Comparison of ENCODE assay signal across 31 mouse cellular contexts in genomic region chr2:82943472-82943871, GRCm38 (mm10). TPM values are rescaled to one million over a fixed set of nuclear protein-coding genes. Genes with fewer than 3 reads are reported as not detected.
A peak's percentile ranks its signal among the peaks of the same experiment; 100 is the strongest.
DNase-seq lines count a peak whose midpoint lies in the region; ATAC-seq and TF ChIP-seq lines count a peak whose summit lies in the region.
"Had no signal": no experiment of that assay in that cellular context is flagged by ENCODE, and none has a peak within 500 bp of the region (broad histone marks: within the 10 kb centered on the region; RNA-seq: fewer than 3 reads in every experiment).

TSS of gene Fsip2 (plus strand) at chr2:82943634.

- no peaks in the 10 kb centered on the region for H3K36me3 ChIP-seq in forebrain, embryonic 11.5 days (ENCODE audit: control insufficient read depth, insufficient read depth, low read length)
- no peaks in the 10 kb centered on the region for H3K36me3 ChIP-seq in forebrain, postnatal 0 days (ENCODE audit: insufficient read depth)
- H3K36me3 ChIP-seq in midbrain, embryonic 14.5 days (ENCODE audit: control insufficient read depth, insufficient read depth, low read length): no peaks in the 10 kb centered on the region
- no peaks in the 10 kb centered on the region for H3K36me3 ChIP-seq in midbrain, embryonic 15.5 days (replicated peaks)
- no peaks in the 10 kb centered on the region for H3K36me3 ChIP-seq in hindbrain, embryonic 13.5 days
- H3K36me3 ChIP-seq: forebrain, embryonic 10.5 days; heart, embryonic 10.5 days; heart, embryonic 13.5 days; hindbrain, embryonic 12.5 days; intestine, embryonic 15.5 days had no signal

- 94% methylated on average over 17 of the region's 17 CpGs for WGBS in forebrain, embryonic 11.5 days
- WGBS in forebrain, postnatal 0 days: 94% methylated on average over 17 of the region's 17 CpGs
- WGBS in midbrain, embryonic 14.5 days: 95% methylated on average over 17 of the region's 17 CpGs
- WGBS in midbrain, embryonic 15.5 days: 94% methylated on average over 17 of the region's 17 CpGs
- 94% methylated on average over 17 of the region's 17 CpGs for WGBS in hindbrain, embryonic 13.5 days

- H3K9me3 ChIP-seq in forebrain, embryonic 11.5 days (ENCODE audit: control insufficient read depth, low read length): no peaks in the 10 kb centered on the region
- H3K9me3 ChIP-seq in forebrain, postnatal 0 days (ENCODE audit: low read length): no peaks in the 10 kb centered on the region
- no peaks in the 10 kb centered on the region for H3K9me3 ChIP-seq in midbrain, embryonic 14.5 days (ENCODE audit: control insufficient read depth, low read length)
- no peaks in the 10 kb centered on the region for H3K9me3 ChIP-seq in midbrain, embryonic 15.5 days
- no peaks in the 10 kb centered on the region for H3K9me3 ChIP-seq in hindbrain, embryonic 13.5 days
- H3K9me3 ChIP-seq: forebrain, embryonic 10.5 days; heart, embryonic 10.5 days; hindbrain, embryonic 12.5 days; intestine, embryonic 15.5 days had no signal

- no peak for TF ChIP-seq CTCF in forebrain, postnatal 0 days (IDR thresholded peaks at IDR 0.05; ENCODE audit: low read depth)

- no peak within 1 kb of the TSS for H3K4me3 ChIP-seq in forebrain, embryonic 11.5 days (ENCODE audit: low read depth, low read length)
- no peak within 1 kb of the TSS for H3K4me3 ChIP-seq in forebrain, postnatal 0 days (ENCODE audit: low read depth, low read length)
- no peak within 1 kb of the TSS for H3K4me3 ChIP-seq in midbrain, embryonic 14.5 days (replicated peaks; ENCODE audit: low read depth, low read length)
- no peak within 1 kb of the TSS for H3K4me3 ChIP-seq in midbrain, embryonic 15.5 days
- no peak within 1 kb of the TSS for H3K4me3 ChIP-seq in hindbrain, embryonic 13.5 days
- H3K4me3 ChIP-seq: forebrain, embryonic 10.5 days; heart, adult 2 months; heart, embryonic 10.5 days; heart, embryonic 13.5 days; hindbrain, embryonic 12.5 days; intestine, embryonic 15.5 days had no signal

- H3K27ac ChIP-seq in forebrain, embryonic 11.5 days (ENCODE audit: low read depth, low read length): no peak within 1 kb of the TSS
- no peak within 1 kb of the TSS for H3K27ac ChIP-seq in forebrain, postnatal 0 days (ENCODE audit: low read depth, low read length)
- no peak within 1 kb of the TSS for H3K27ac ChIP-seq in midbrain, embryonic 14.5 days (replicated peaks; ENCODE audit: low read depth, low read length)
- no peak within 1 kb of the TSS for H3K27ac ChIP-seq in midbrain, embryonic 15.5 days
- H3K27ac ChIP-seq in hindbrain, embryonic 13.5 days: no peak within 1 kb of the TSS
- H3K27ac ChIP-seq: forebrain, embryonic 10.5 days; heart, adult 2 months; heart, embryonic 10.5 days; heart, embryonic 13.5 days; hindbrain, embryonic 12.5 days; intestine, embryonic 15.5 days had no signal

- no peak within 1 kb of the TSS for H3K4me2 ChIP-seq in forebrain, embryonic 11.5 days (ENCODE audit: low read depth, low read length, severe bottlenecking)
- H3K4me2 ChIP-seq in forebrain, postnatal 0 days (ENCODE audit: low read depth): no peak within 1 kb of the TSS
- H3K4me2 ChIP-seq in midbrain, embryonic 14.5 days (ENCODE audit: low read length): no peak within 1 kb of the TSS
- no peak within 1 kb of the TSS for H3K4me2 ChIP-seq in midbrain, embryonic 15.5 days
- no peak within 1 kb of the TSS for H3K4me2 ChIP-seq in hindbrain, embryonic 13.5 days
- H3K4me2 ChIP-seq: heart, embryonic 13.5 days; hindbrain, embryonic 12.5 days; intestine, embryonic 15.5 days had no signal

- 0 out of 2 replicates have a peak, but pooled peaks have one; percentile 29 for ATAC-seq in forebrain, embryonic 11.5 days (replicated peaks; ENCODE audit: low FRiP score)
- ATAC-seq in forebrain, postnatal 0 days: no peak
- ATAC-seq in midbrain, embryonic 14.5 days (ENCODE audit: low FRiP score, low TSS enrichment): peak; percentile 43
- ATAC-seq in midbrain, embryonic 15.5 days (replicated peaks): no peak
- ATAC-seq in hindbrain, embryonic 13.5 days (ENCODE audit: low FRiP score): no peak
- ATAC-seq: forebrain, embryonic 14.5 days; hindbrain, embryonic 16.5 days; intestine, embryonic 15.5 days had no signal

- no peak within 1 kb of the TSS for H3K9ac ChIP-seq in forebrain, embryonic 11.5 days (ENCODE audit: low read length)
- no peak within 1 kb of the TSS for H3K9ac ChIP-seq in forebrain, postnatal 0 days
- no peak within 1 kb of the TSS for H3K9ac ChIP-seq in midbrain, embryonic 14.5 days (replicated peaks; ENCODE audit: low read length)
- no peak within 1 kb of the TSS for H3K9ac ChIP-seq in midbrain, embryonic 15.5 days
- no peak within 1 kb of the TSS for H3K9ac ChIP-seq in hindbrain, embryonic 13.5 days
- H3K9ac ChIP-seq: heart, embryonic 13.5 days; hindbrain, embryonic 12.5 days; intestine, embryonic 15.5 days had no signal

- DNase-seq in forebrain, embryonic 11.5 days (ENCODE audit: low spot score): no peak
- DNase-seq in forebrain, postnatal 0 days: no peak
- no peak for DNase-seq in midbrain, embryonic 14.5 days
- peak; percentile 1 for DNase-seq in ES-CJ7 (ENCODE audit: low read depth, low spot score)
- no peak for DNase-seq in c-Kit-positive CD71-positive TER-119-positive erythroid progenitor cells, embryonic 14.5 days (ENCODE audit: low spot score)
- DNase-seq: adrenal gland, postnatal 10 days; adrenal gland, postnatal 36 days; B cell, adult 2 months; cerebellum, adult 11 months; cerebellum, adult 2 months; cerebellum, adult 9-11 months; gastrocnemius, postnatal 25 days; heart, adult 2 months had no signal

- no peaks in the 10 kb centered on the region for H3K27me3 ChIP-seq in forebrain, embryonic 11.5 days (ENCODE audit: control insufficient read depth, insufficient read depth, low read length)
- no peaks in the 10 kb centered on the region for H3K27me3 ChIP-seq in forebrain, postnatal 0 days (ENCODE audit: insufficient read depth, low read length)
- H3K27me3 ChIP-seq in midbrain, embryonic 14.5 days (ENCODE audit: control insufficient read depth, insufficient read depth, low read length): no peaks in the 10 kb centered on the region
- no peaks in the 10 kb centered on the region for H3K27me3 ChIP-seq in midbrain, embryonic 15.5 days (replicated peaks)
- H3K27me3 ChIP-seq in hindbrain, embryonic 13.5 days: no peaks in the 10 kb centered on the region
- H3K27me3 ChIP-seq: CH12.LX; heart, embryonic 13.5 days; hindbrain, embryonic 12.5 days; intestine, embryonic 15.5 days had no signal

- H3K4me1 ChIP-seq in forebrain, embryonic 11.5 days (replicated peaks; ENCODE audit: control insufficient read depth, insufficient read depth, low read length): no peaks in the 10 kb centered on the region
- H3K4me1 ChIP-seq in forebrain, postnatal 0 days (ENCODE audit: insufficient read depth): no peaks in the 10 kb centered on the region
- no peaks in the 10 kb centered on the region for H3K4me1 ChIP-seq in midbrain, embryonic 14.5 days (ENCODE audit: control insufficient read depth, insufficient read depth, low read length)
- no peaks in the 10 kb centered on the region for H3K4me1 ChIP-seq in midbrain, embryonic 15.5 days
- no peaks in the 10 kb centered on the region for H3K4me1 ChIP-seq in hindbrain, embryonic 13.5 days (replicated peaks)
- H3K4me1 ChIP-seq: forebrain, embryonic 10.5 days; heart, embryonic 10.5 days; heart, embryonic 13.5 days; hindbrain, embryonic 12.5 days; intestine, embryonic 15.5 days had no signal

RNA-seq across cellular contexts. Expression of gene Fsip2, which starts in this region (rescaled TPM):
- polyA plus RNA-seq in forebrain, embryonic 11.5 days (2014; fragmentation: Nextera tagmentation; extraction: Ambion mirVana): not detected in 2 replicates
- not detected in 2 replicates for total RNA-seq in forebrain, postnatal 0 days (2014; rRNA removed)
- not detected in 2 replicates for polyA plus RNA-seq in forebrain, postnatal 0 days (2015; fragmentation: Nextera tagmentation; extraction: Ambion mirVana)
- not detected in 2 replicates for polyA plus RNA-seq in midbrain, embryonic 14.5 days (2014; fragmentation: Nextera tagmentation; extraction: Ambion mirVana)
- polyA plus RNA-seq in midbrain, embryonic 15.5 days (2015; fragmentation: Nextera tagmentation; extraction: Ambion mirVana): not detected in 2 replicates
- not detected in 2 replicates for polyA plus RNA-seq in hindbrain, embryonic 13.5 days (2015; fragmentation: Nextera tagmentation; extraction: Ambion mirVana)
- total RNA-seq: adrenal gland, adult 18-20 months; adrenal gland, postnatal 36 days; CH12.LX; common myeloid progenitor, adult 5-6 weeks; ES-E14; gastrocnemius, adult 8-10 months; gastrocnemius, postnatal 25 days; heart, adult 2 months; heart, postnatal 25 days; hematopoietic stem cell, adult 5-6 weeks had no signal
- polyA plus RNA-seq: cerebellum, adult 2 months; embryonic facial prominence, embryonic 14.5 days; forebrain, embryonic 10.5 days; forebrain, embryonic 14.5 days; heart, adult 2 months; heart, embryonic 10.5 days; heart, embryonic 13.5 days; heart, embryonic 16.5 days; hindbrain, embryonic 12.5 days; hindbrain, embryonic 16.5 days; intestine, embryonic 15.5 days had no signal

Comparison
In these comparisons a context has a peak if more than half of its experiments do, and no peak if none do; other contexts are left out.
1. Peak in ATAC-seq in forebrain, embryonic 11.5 days; RNA of the gene not detected or under 1 TPM.
2. Peak in ATAC-seq in midbrain, embryonic 14.5 days; RNA of the gene not detected or under 1 TPM.